Mouse (Mus musculus) neutrophil, adult 5-6 weeks (primary cell): ENCODE results near the gene Actg1. TPM values are rescaled to one million over a fixed set of nuclear protein-coding genes. Genes with fewer than 3 reads are reported as not detected.

ENCODE experiments used
- ATAC-seq: fragments of 151-379, 151-347 bp; 2 replicates; pipeline ENCODE4 v1.8.0; 2017; ENCODE audit warnings: mild to moderate bottlenecking, moderate TSS enrichment; ENCODE audit not compliant: insufficient number of reproducible peaks, poor library complexity, low FRiP score, severe bottlenecking; ENCODE audit errors: extremely low read depth
- total RNA-seq: library from RNA; stranded (forward); fragments of 200-1000 nt; gene quantifications from 2 replicates; pipeline ENCODE4 v1.2.3, GENCODE M21; 2017

Gene Actg1
- total RNA-seq, 1 experiment from 2014 or later, result 1,411 TPM

DNA sequence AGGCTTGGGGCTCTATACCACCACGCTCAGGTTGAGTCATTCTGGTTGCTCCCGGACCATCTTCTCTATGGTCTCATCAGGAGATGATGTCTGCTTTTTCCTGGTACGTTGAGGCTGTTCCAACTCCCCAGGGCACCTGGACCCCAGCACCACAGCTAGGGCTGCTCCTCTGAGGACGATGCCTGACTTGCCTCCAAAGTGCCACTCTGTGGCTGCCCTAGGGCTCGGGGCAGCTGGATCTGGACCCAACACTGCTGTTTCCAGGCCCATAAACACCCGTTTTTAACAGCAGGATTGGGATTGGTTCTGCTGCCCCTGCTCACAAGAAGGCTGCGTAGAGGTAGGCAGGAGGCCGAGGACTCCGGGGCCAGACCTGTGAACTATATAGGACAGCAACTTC, 45.2 kb downstream of the Actg1 start:
- no peak for ATAC-seq

- no peak for ATAC-seq
Observed at GRCm38 (mm10) chr11:120299484-120299883, 48.9 kb downstream of the Actg1 start.

DNA sequence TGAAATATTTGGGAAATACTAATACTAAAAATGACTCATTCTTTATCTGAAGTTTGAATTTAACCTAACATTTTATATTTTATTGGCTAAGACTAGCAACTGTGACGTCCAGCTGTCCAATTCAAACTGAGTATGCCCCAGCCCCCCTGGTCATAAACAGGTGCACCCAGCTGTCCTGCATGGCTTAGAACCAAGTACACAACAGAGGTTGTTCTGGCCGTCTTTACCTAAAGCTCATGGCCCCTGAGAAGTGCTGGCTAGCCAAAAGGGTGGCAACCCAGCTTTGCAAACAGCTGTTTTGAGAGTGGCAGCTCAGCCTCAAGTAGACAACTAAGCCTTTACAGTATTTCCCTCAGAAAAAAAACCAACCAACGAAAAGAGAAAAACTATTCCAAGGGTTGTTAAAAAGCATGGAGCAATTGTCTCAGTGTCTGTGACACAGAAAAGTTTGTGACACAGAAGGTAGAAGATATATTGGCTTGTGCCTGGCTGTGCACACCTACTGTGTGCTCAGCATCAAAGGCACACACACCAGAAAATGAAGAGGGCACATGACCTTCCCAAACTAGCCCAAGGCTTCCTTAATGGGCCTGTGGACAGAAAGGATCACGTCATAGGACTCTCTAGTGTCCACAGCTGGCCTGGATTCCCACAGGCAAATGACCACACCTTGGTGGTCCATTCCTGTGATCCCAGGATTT, 49.8 kb downstream of the Actg1 start:
- ATAC-seq, result no peak

GRCm38 (mm10) chr11:120297767-120298166, 50.6 kb downstream of the Actg1 start:
- ATAC-seq, result no peak

DNA sequence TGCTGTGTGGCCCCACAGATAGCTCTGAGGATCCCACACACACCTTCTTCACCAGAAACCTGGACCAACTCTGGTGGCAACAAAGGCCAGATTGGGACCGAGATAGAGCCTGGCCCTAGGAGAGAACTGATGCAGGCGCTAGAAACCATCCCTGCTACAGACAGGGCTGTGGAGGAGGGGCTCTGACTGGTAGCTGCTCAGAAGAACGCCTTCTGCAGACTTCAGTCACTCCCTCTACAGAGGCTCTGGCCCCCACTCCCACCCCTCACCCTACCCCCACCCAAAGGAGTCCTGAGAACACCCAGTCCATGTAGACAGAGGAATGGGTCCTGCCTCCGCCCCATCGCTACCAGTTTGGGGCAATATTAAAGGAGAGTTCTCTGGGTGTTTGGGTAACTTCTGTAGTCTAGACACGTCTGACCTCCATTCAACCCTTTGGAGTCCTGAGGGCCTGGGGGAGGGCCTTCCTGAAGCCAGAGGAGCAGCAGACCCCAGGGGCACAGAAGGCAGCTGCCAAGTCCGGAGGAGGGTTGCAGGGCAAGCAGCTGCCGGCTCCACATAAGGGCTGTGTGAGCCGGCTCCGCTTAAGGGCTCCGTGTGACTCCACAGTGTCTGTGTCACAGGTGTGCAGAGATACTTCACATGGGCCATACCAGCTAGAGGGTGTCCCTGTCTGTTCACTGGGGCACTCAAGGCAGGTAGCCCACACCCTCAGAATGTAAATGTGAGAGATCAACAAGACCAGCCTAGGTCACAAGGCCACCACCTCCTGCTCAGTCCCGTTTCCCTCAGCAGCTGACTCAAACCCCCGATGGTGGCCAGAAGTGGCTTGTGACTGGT, 51.8 kb downstream of the Actg1 start:
- no peak for ATAC-seq

Other genes starting within 250 kb of the Actg1 start
- 15.5 and 30.6 TPM in 2 replicates for gene Tepsin, start 249.8 kb downstream of the Actg1 start, total RNA-seq
- gene Ndufaf8, start 249.6 kb downstream of the Actg1 start, total RNA-seq, result 8.8 and 11.3 TPM in 2 replicates
- gene Slc38a10, start 197.2 kb downstream of the Actg1 start, total RNA-seq, result 49.0 and 60.3 TPM in 2 replicates
- 0.12 TPM in 1 of 2 replicates, not detected in the other for gene Bahcc1, start 115.6 kb downstream of the Actg1 start, total RNA-seq
- 0.47 TPM in 1 of 2 replicates, not detected in the other for gene Fscn2, start 13.0 kb upstream of the Actg1 start, total RNA-seq
- 13.3 and 15.6 TPM in 2 replicates for gene Faap100, start 30.2 kb upstream of the Actg1 start, total RNA-seq
- gene Nploc4, start 89.2 kb upstream of the Actg1 start, total RNA-seq, result 24.4 and 25.4 TPM in 2 replicates
- gene Tspan10, start 94.1 kb upstream of the Actg1 start, total RNA-seq, result not detected in 2 replicates
- gene Pde6g, start 105.0 kb upstream of the Actg1 start, total RNA-seq, result not detected in 2 replicates
- 5.9 and 9.5 TPM in 2 replicates for gene Oxld1, start 109.5 kb upstream of the Actg1 start, total RNA-seq
- gene Ccdc137, start 109.6 kb upstream of the Actg1 start, total RNA-seq, result 35.0 and 48.6 TPM in 2 replicates
- gene Arl16, start 119.1 kb upstream of the Actg1 start, total RNA-seq, result 13.4 and 17.1 TPM in 2 replicates
- 20.8 and 24.1 TPM in 2 replicates for gene Mrpl12, start 136.1 kb upstream of the Actg1 start, total RNA-seq
- gene Slc25a10, start 143.3 kb upstream of the Actg1 start, total RNA-seq, result 5.0 and 7.9 TPM in 2 replicates
- gene Gcgr, start 182.2 kb upstream of the Actg1 start, total RNA-seq, result 0.23 TPM in 1 of 2 replicates, not detected in the other
- 15.0 and 16.9 TPM in 2 replicates for gene Mcrip1, start 201.2 kb upstream of the Actg1 start, total RNA-seq
- gene Ppp1r27, start 202.6 kb upstream of the Actg1 start, total RNA-seq, result not detected in 2 replicates
- 122 and 155 TPM in 2 replicates for gene P4hb, start 224.7 kb upstream of the Actg1 start, total RNA-seq
- 166 and 185 TPM in 2 replicates for gene Arhgdia, start 233.1 kb upstream of the Actg1 start, total RNA-seq
- 52.7 and 88.0 TPM in 2 replicates for gene Alyref, start 249.8 kb upstream of the Actg1 start, total RNA-seq
- 15.7 and 22.0 TPM in 2 replicates for gene Anapc11, start 249.9 kb upstream of the Actg1 start, total RNA-seq